Mouse (Mus musculus) adrenal gland, postnatal 4 days (tissue): ENCODE results near the gene Psmd11. TPM values are rescaled to one million over a fixed set of nuclear protein-coding genes. Genes with fewer than 3 reads are reported as not detected.
A peak's percentile ranks its signal among the peaks of the same experiment; 100 is the strongest.
"Not testable (repeated sequence)": the region's sequence is repeated elsewhere in the genome, so short reads cannot be mapped to it uniquely, and the experiment has no call there.

ENCODE experiments used
- DNase-seq, 2 experiments: peaks; one replicate each; pipeline ENCODE4 v3.0.0; 2021 to 2022; ENCODE audit warnings: low spot score in 2 of 2, mixed read lengths in 2 of 2
- total RNA-seq, 2 experiments: library from RNA; stranded (reverse); gene quantifications; 2 replicates each; pipeline ENCODE4 v1.2.3; 2021

Gene Psmd11
- total RNA-seq, 2 experiments from 2014 or later: 116 to 131 TPM

- DNase-seq: not testable (repeated sequence)
These were observed 2.2 kb upstream of the Psmd11 start for GRCm38 (mm10) chr11:80426029-80426813.

- peak; percentile 18 to 20 for DNase-seq
These were observed 627 bp downstream of the Psmd11 start for GRCm38 (mm10) chr11:80429009-80429475.

- DNase-seq: no peak
These were observed 1.2 kb downstream of the Psmd11 start for GRCm38 (mm10) chr11:80429500-80430166.

- no peak for DNase-seq
These were observed 2.0 kb downstream of the Psmd11 start for GRCm38 (mm10) chr11:80430366-80430910.

GRCm38 (mm10) chr11:80446916-80447315 lies 18.5 kb downstream of the Psmd11 start:
- DNase-seq: no peak

- DNase-seq: no peak
These were observed 21.4 kb downstream of the Psmd11 start for GRCm38 (mm10) chr11:80449859-80450258.

- no peak for DNase-seq
These were observed 23.8 kb downstream of the Psmd11 start for GRCm38 (mm10) chr11:80452242-80452641.

GRCm38 (mm10) chr11:80453198-80453597 lies 24.8 kb downstream of the Psmd11 start:
- DNase-seq: no peak

- DNase-seq: not testable (repeated sequence)
These were observed 35.3 kb downstream of the Psmd11 start for GRCm38 (mm10) chr11:80463605-80464130.

GRCm38 (mm10) chr11:80471836-80472605 lies 43.6 kb downstream of the Psmd11 start:
- DNase-seq: no peak

- no peak for DNase-seq
These were observed 45.8 kb downstream of the Psmd11 start for GRCm38 (mm10) chr11:80474175-80474691.

- no peak for DNase-seq
These were observed 46.4 kb downstream of the Psmd11 start for GRCm38 (mm10) chr11:80474846-80475245.

- DNase-seq: no peak
These were observed 47.1 kb downstream of the Psmd11 start for GRCm38 (mm10) chr11:80475544-80475943.

- DNase-seq: peak; percentile 67 to 72
These were observed 48.1 kb downstream of the Psmd11 start, which contains the start of gene Cdk5r1 for GRCm38 (mm10) chr11:80476222-80477189. TSS of gene Cdk5r1 (plus strand) at chr11:80477023.

- DNase-seq: no peak
These were observed 49.2 kb downstream of the Psmd11 start for GRCm38 (mm10) chr11:80477341-80478199.

- no peak for DNase-seq
These were observed 50.4 kb downstream of the Psmd11 start for GRCm38 (mm10) chr11:80478694-80479412.

GRCm38 (mm10) chr11:80479425-80479824 lies 51.0 kb downstream of the Psmd11 start:
- no peak for DNase-seq
